Comparison of ENCODE assay signal across 9 mouse cellular contexts in genomic region chr7:16895511-16895910, GRCm38 (mm10). TPM values are rescaled to one million over a fixed set of nuclear protein-coding genes. Genes with fewer than 3 reads are reported as not detected.
DNase-seq lines count a peak whose midpoint lies in the region; ATAC-seq and TF ChIP-seq lines count a peak whose summit lies in the region.
"Had no signal": no experiment of that assay in that cellular context is flagged by ENCODE, and none has a peak within 500 bp of the region (broad histone marks: within the 10 kb centered on the region; RNA-seq: fewer than 3 reads in every experiment).

No protein-coding gene starts in this region.

- peak overlapping the region; percentile 44 for H3K4me3 ChIP-seq in heart, embryonic 10.5 days
- H3K4me3 ChIP-seq in ES-E14 (ENCODE audit: insufficient read depth in 1 of 2, low read depth in 1 of 2, low read length in 2 of 2, poor library complexity in 1 of 2, severe bottlenecking in 1 of 2) = peak overlapping the region; percentile 41 to 71; a peak in 1 of 4 replicates
- peak overlapping the region; percentile 12 for H3K4me3 ChIP-seq in hindbrain, embryonic 11.5 days (ENCODE audit: low read depth, low read length)
- no peak overlapping the region for H3K4me3 ChIP-seq in liver, embryonic 16.5 days (ENCODE audit: low read depth, low read length)
- no peak overlapping the region for H3K4me3 ChIP-seq in cerebellum, adult 2 months (replicated peaks; ENCODE audit: insufficient read depth, low read depth, low read length)

- ATAC-seq in hindbrain, embryonic 11.5 days (ENCODE audit: low FRiP score) = no peak
- no peak for ATAC-seq in liver, embryonic 16.5 days (ENCODE audit: low read depth)
- ATAC-seq in erythroid progenitor cell, adult 5-6 weeks (replicated peaks; ENCODE audit: low FRiP score, poor library complexity, severe bottlenecking) = no peak
- no peak for ATAC-seq in activated CD4-positive, CD25-positive, alpha-beta regulatory T cell, adult 4 months

- no peaks in the 10 kb centered on the region for H3K9me3 ChIP-seq in heart, embryonic 10.5 days
- H3K9me3 ChIP-seq in ES-E14 (ENCODE audit: control insufficient read depth, insufficient read depth, low read depth, low read length) = no peaks in the 10 kb centered on the region
- H3K9me3 ChIP-seq in hindbrain, embryonic 11.5 days (ENCODE audit: control insufficient read depth, low read length) = no peaks in the 10 kb centered on the region
- H3K9me3 ChIP-seq in liver, embryonic 16.5 days (replicated peaks; ENCODE audit: control insufficient read depth, low read length) = no peaks in the 10 kb centered on the region

- TF ChIP-seq POLR2A in cerebellum, adult 2 months (IDR thresholded peaks at IDR 0.05; ENCODE audit: borderline replicate concordance, insufficient read depth, low read length) = no peak

- H3K27ac ChIP-seq in heart, embryonic 10.5 days = no peak overlapping the region
- no peak overlapping the region for H3K27ac ChIP-seq in ES-E14 (ENCODE audit: insufficient read depth, low read depth, low read length, poor library complexity, severe bottlenecking)
- no peak overlapping the region for H3K27ac ChIP-seq in hindbrain, embryonic 11.5 days (ENCODE audit: low read depth, low read length)
- H3K27ac ChIP-seq in liver, embryonic 16.5 days (ENCODE audit: low read length) = no peak overlapping the region
- no peak overlapping the region for H3K27ac ChIP-seq in cerebellum, adult 2 months (ENCODE audit: insufficient read depth, low read length)

- H3K4me2 ChIP-seq in hindbrain, embryonic 11.5 days (replicated peaks; ENCODE audit: low read depth, low read length) = peak overlapping the region; percentile 35; the same call in 1 of the 2 replicates
- H3K4me2 ChIP-seq in liver, embryonic 16.5 days (ENCODE audit: low read depth, low read length) = 0 out of 2 replicates have a peak overlapping the region, but pooled peaks have one; percentile 14

- 33% methylated on average over 10 of the region's 10 CpGs for WGBS in heart, embryonic 10.5 days
- WGBS in hindbrain, embryonic 11.5 days = 27% methylated on average over 10 of the region's 10 CpGs
- WGBS in liver, embryonic 16.5 days (ENCODE audit: insufficient replicate concordance) = 31% methylated on average over 10 of the region's 10 CpGs
- WGBS in cerebellum, adult 2 months = 38% methylated on average over 10 of the region's 10 CpGs

- peaks cover 47% of the 10 kb centered on the region for H3K4me1 ChIP-seq in heart, embryonic 10.5 days
- H3K4me1 ChIP-seq in ES-E14 (ENCODE audit: control insufficient read depth in 2 of 2, insufficient read depth in 2 of 2, low read length in 2 of 2, poor library complexity in 1 of 2) = peaks cover 5 to 27% of the 10 kb centered on the region in 2 experiments; a peak in 3 of 4 replicates
- peaks cover 19% of the 10 kb centered on the region for H3K4me1 ChIP-seq in hindbrain, embryonic 11.5 days (replicated peaks; ENCODE audit: control insufficient read depth, insufficient read depth, low read length)
- peaks cover 9% of the 10 kb centered on the region for H3K4me1 ChIP-seq in liver, embryonic 16.5 days (ENCODE audit: control insufficient read depth, low read depth, low read length)
- peaks cover 3% of the 10 kb centered on the region; the same call in 1 of the 2 replicates for H3K4me1 ChIP-seq in cerebellum, adult 2 months (ENCODE audit: control insufficient read depth, insufficient read depth, low read length)

- TF ChIP-seq CTCF in cerebellum, adult 2 months (IDR thresholded peaks at IDR 0.05; ENCODE audit: borderline replicate concordance, insufficient read depth, low read depth, low read length) = no peak

- peaks cover 53% of the 10 kb centered on the region for H3K27me3 ChIP-seq in heart, embryonic 10.5 days (ENCODE audit: insufficient read depth, poor library complexity, severe bottlenecking)
- peaks cover 16% of the 10 kb centered on the region for H3K27me3 ChIP-seq in hindbrain, embryonic 11.5 days (ENCODE audit: control insufficient read depth, insufficient read depth, low read length)
- peaks cover 37% of the 10 kb centered on the region for H3K27me3 ChIP-seq in liver, embryonic 16.5 days (ENCODE audit: control insufficient read depth, insufficient read depth, low read depth, low read length)
- no peaks in the 10 kb centered on the region for H3K27me3 ChIP-seq in cerebellum, adult 2 months (ENCODE audit: control insufficient read depth, insufficient read depth, low read length)

- no peak overlapping the region for H3K9ac ChIP-seq in ES-E14 (ENCODE audit: insufficient read depth, low read depth, low read length, poor library complexity, severe bottlenecking)
- H3K9ac ChIP-seq in hindbrain, embryonic 11.5 days (ENCODE audit: low read depth, low read length) = no peak overlapping the region
- no peak overlapping the region for H3K9ac ChIP-seq in liver, embryonic 16.5 days (ENCODE audit: low read depth, low read length)

- in situ Hi-C loops in ES-E14 (cut with MboI; ENCODE audit: low sequenced_read_pairs in 2 of 2, unreplicated experiment in 2 of 2) = no loop called here

- DNase-seq in heart, embryonic 10.5 days (ENCODE audit: low spot score) = no peak
- DNase-seq in heart, postnatal 10 days = no peak
- DNase-seq in ES-E14 (ENCODE audit: low read depth, low spot score) = no peak
- no peak for DNase-seq in hindbrain, embryonic 11.5 days (ENCODE audit: low spot score)
- DNase-seq in cerebellum, adult 2 months = no peak

- no peaks in the 10 kb centered on the region for H3K36me3 ChIP-seq in heart, embryonic 10.5 days
- no peaks in the 10 kb centered on the region for H3K36me3 ChIP-seq in ES-E14 (ENCODE audit: control insufficient read depth, insufficient read depth, low read length, poor library complexity, severe bottlenecking)
- H3K36me3 ChIP-seq in hindbrain, embryonic 11.5 days (ENCODE audit: control insufficient read depth, insufficient read depth, low read length) = no peaks in the 10 kb centered on the region
- no peaks in the 10 kb centered on the region for H3K36me3 ChIP-seq in liver, embryonic 16.5 days (ENCODE audit: control insufficient read depth, insufficient read depth)

- intact Hi-C loops in heart, postnatal 10 days (cut with DNase I) = loop anchor here (1.0 to 10.0 kb wide), 2 partner anchors 18 to 271 kb away; no protein-coding TSS in a partner anchor

RNA-seq across cellular contexts. Expression of gene Gng8, which starts 3.9 kb away (rescaled TPM):
- 3.0 and 6.3 TPM in 2 replicates for polyA plus RNA-seq in heart, embryonic 10.5 days (2016; fragmentation: Nextera tagmentation; extraction: Ambion mirVana)
- 1 to 10 TPM in 1 of 2 experiments, under 1 TPM in 1; 0.82 to 1.4 TPM for total RNA-seq in heart, postnatal 10 days (2021)
- total RNA-seq in ES-E14 (2012; rRNA removed) = 0.79 and 1.0 TPM in 2 replicates
- 9.0 and 11.0 TPM in 2 replicates for polyA plus RNA-seq in hindbrain, embryonic 11.5 days (2014; fragmentation: Nextera tagmentation; extraction: Ambion mirVana)
- polyA plus RNA-seq in liver, embryonic 16.5 days (2015; fragmentation: Nextera tagmentation; extraction: Ambion mirVana) = 0.17 TPM in 1 of 2 replicates, not detected in the other
- 10.0 and 14.0 TPM in 2 replicates for polyA plus RNA-seq in cerebellum, adult 2 months (2012; rRNA removed)
- not detected in 2 replicates for total RNA-seq in erythroid progenitor cell, adult 5-6 weeks (2015; ENCODE audit: low replicate concordance)
- total RNA-seq in erythroid progenitor cell, adult 5-6 weeks (2017; ENCODE audit: low replicate concordance) = not detected in 2 replicates
- polyA plus RNA-seq in activated CD4-positive, CD25-positive, alpha-beta regulatory T cell, adult 4 months (2017; shearing (Covaris generic)) = not detected
- total RNA-seq: megakaryocyte-erythroid progenitor cell, adult 5-6 weeks had no signal

RNA-seq across cellular contexts. Expression of gene Ptgir, which starts 10.8 kb away (rescaled TPM):
- polyA plus RNA-seq in heart, embryonic 10.5 days (2016; fragmentation: Nextera tagmentation; extraction: Ambion mirVana) = 0.15 and 0.51 TPM in 2 replicates
- total RNA-seq in heart, postnatal 10 days (2021) = 1 to 10 TPM; 2.6 to 2.8 TPM
- total RNA-seq in ES-E14 (2012; rRNA removed) = 0.09 and 0.26 TPM in 2 replicates
- 0.56 and 0.81 TPM in 2 replicates for polyA plus RNA-seq in hindbrain, embryonic 11.5 days (2014; fragmentation: Nextera tagmentation; extraction: Ambion mirVana)
- 1.2 and 1.3 TPM in 2 replicates for polyA plus RNA-seq in liver, embryonic 16.5 days (2015; fragmentation: Nextera tagmentation; extraction: Ambion mirVana)
- 0.11 TPM in 2 replicates for polyA plus RNA-seq in cerebellum, adult 2 months (2012; rRNA removed)
- 0.36 and 6.7 TPM in 2 replicates for total RNA-seq in erythroid progenitor cell, adult 5-6 weeks (2015; ENCODE audit: low replicate concordance)
- 1.9 and 2.0 TPM in 2 replicates for total RNA-seq in erythroid progenitor cell, adult 5-6 weeks (2017; ENCODE audit: low replicate concordance)
- 10 to 100 TPM; 11.8 to 13.2 TPM for polyA plus RNA-seq in activated CD4-positive, CD25-positive, alpha-beta regulatory T cell, adult 4 months (2017; shearing (Covaris generic))
- total RNA-seq: megakaryocyte-erythroid progenitor cell, adult 5-6 weeks had no signal

RNA-seq across cellular contexts. Expression of gene Dact3, which starts 20.4 kb away (rescaled TPM):
- 5.0 and 7.2 TPM in 2 replicates for polyA plus RNA-seq in heart, embryonic 10.5 days (2016; fragmentation: Nextera tagmentation; extraction: Ambion mirVana)
- 10 to 100 TPM; 28.2 to 32.7 TPM for total RNA-seq in heart, postnatal 10 days (2021)
- 4.5 and 7.0 TPM in 2 replicates for total RNA-seq in ES-E14 (2012; rRNA removed)
- 7.6 and 8.0 TPM in 2 replicates for polyA plus RNA-seq in hindbrain, embryonic 11.5 days (2014; fragmentation: Nextera tagmentation; extraction: Ambion mirVana)
- polyA plus RNA-seq in liver, embryonic 16.5 days (2015; fragmentation: Nextera tagmentation; extraction: Ambion mirVana) = 0.05 and 0.12 TPM in 2 replicates
- polyA plus RNA-seq in cerebellum, adult 2 months (2012; rRNA removed) = 60.8 and 68.2 TPM in 2 replicates
- total RNA-seq in erythroid progenitor cell, adult 5-6 weeks (2015; ENCODE audit: low replicate concordance) = not detected in 2 replicates
- total RNA-seq in erythroid progenitor cell, adult 5-6 weeks (2017; ENCODE audit: low replicate concordance) = not detected in 2 replicates
- polyA plus RNA-seq in activated CD4-positive, CD25-positive, alpha-beta regulatory T cell, adult 4 months (2017; shearing (Covaris generic)) = not detected

RNA-seq across cellular contexts. Expression of gene Calm3, which starts 28.4 kb away (rescaled TPM):
- 114 and 117 TPM in 2 replicates for polyA plus RNA-seq in heart, embryonic 10.5 days (2016; fragmentation: Nextera tagmentation; extraction: Ambion mirVana)
- 100 to 1,000 TPM; 252 to 262 TPM for total RNA-seq in heart, postnatal 10 days (2021)
- total RNA-seq in ES-E14 (2012; rRNA removed) = 163 and 198 TPM in 2 replicates
- polyA plus RNA-seq in hindbrain, embryonic 11.5 days (2014; fragmentation: Nextera tagmentation; extraction: Ambion mirVana) = 322 and 337 TPM in 2 replicates
- polyA plus RNA-seq in liver, embryonic 16.5 days (2015; fragmentation: Nextera tagmentation; extraction: Ambion mirVana) = 81.6 and 86.6 TPM in 2 replicates
- 1,355 and 1,504 TPM in 2 replicates for polyA plus RNA-seq in cerebellum, adult 2 months (2012; rRNA removed)
- total RNA-seq in erythroid progenitor cell, adult 5-6 weeks (2015; ENCODE audit: low replicate concordance) = 131 and 141 TPM in 2 replicates
- total RNA-seq in erythroid progenitor cell, adult 5-6 weeks (2017; ENCODE audit: low replicate concordance) = 258 and 325 TPM in 2 replicates
- polyA plus RNA-seq in activated CD4-positive, CD25-positive, alpha-beta regulatory T cell, adult 4 months (2017; shearing (Covaris generic)) = 100 to 1,000 TPM; 106 to 159 TPM

RNA-seq across cellular contexts. Expression of gene Pnmal2, which starts 49.0 kb away (rescaled TPM):
- 1.7 and 2.2 TPM in 2 replicates for polyA plus RNA-seq in heart, embryonic 10.5 days (2016; fragmentation: Nextera tagmentation; extraction: Ambion mirVana)
- 1 to 10 TPM; 5.0 to 5.2 TPM for total RNA-seq in heart, postnatal 10 days (2021)
- 0.71 and 0.85 TPM in 2 replicates for total RNA-seq in ES-E14 (2012; rRNA removed)
- 7.8 and 11.0 TPM in 2 replicates for polyA plus RNA-seq in hindbrain, embryonic 11.5 days (2014; fragmentation: Nextera tagmentation; extraction: Ambion mirVana)
- 0.20 and 0.42 TPM in 2 replicates for polyA plus RNA-seq in liver, embryonic 16.5 days (2015; fragmentation: Nextera tagmentation; extraction: Ambion mirVana)
- polyA plus RNA-seq in cerebellum, adult 2 months (2012; rRNA removed) = 135 and 136 TPM in 2 replicates
- not detected in 2 replicates for total RNA-seq in erythroid progenitor cell, adult 5-6 weeks (2015; ENCODE audit: low replicate concordance)
- not detected in 2 replicates for total RNA-seq in erythroid progenitor cell, adult 5-6 weeks (2017; ENCODE audit: low replicate concordance)
- polyA plus RNA-seq in activated CD4-positive, CD25-positive, alpha-beta regulatory T cell, adult 4 months (2017; shearing (Covaris generic)) = not detected
- total RNA-seq: megakaryocyte-erythroid progenitor cell, adult 5-6 weeks had no signal

Comparison
In these comparisons a context has a peak if more than half of its experiments do, and no peak if none do; other contexts are left out.
1. H3K4me3 ChIP-seq: peak in heart, embryonic 10.5 days (single experiment), ES-E14 (2 of 2) and hindbrain, embryonic 11.5 days (single experiment); none in liver, embryonic 16.5 days (single experiment) and cerebellum, adult 2 months (single experiment).